Mouse (Mus musculus) CH12.LX (cell line): ENCODE measurements at regions not wholly inside any gene's neighbourhood (a gene's known extent, or its start where the extent isn't known, plus 50 kb on each side); places are given as distances from the start of the nearest gene placed in this dataset.

Experiments used
- CHD2 ChIP-seq: IDR thresholded peaks from 2 replicates; pipeline ENCODE4 v1.6.1; 2011; ENCODE audit warnings: low read length, improper control_type of control experiment
- CTCF ChIP-seq, 2 experiments: IDR thresholded peaks in 1 of 2; conservative IDR thresholded peaks in 1 of 2; 2 replicates each; pipeline ENCODE4 v1.5.1; 2011 to 2012; ENCODE audit warnings: low read depth in 2 of 2, low read length in 2 of 2, improper control_type of control experiment in 1 of 2, inconsistent platforms in 1 of 2, mild to moderate bottlenecking in 1 of 2, moderate library complexity in 1 of 2
- IRF4 ChIP-seq: IDR thresholded peaks from 2 replicates; pipeline ENCODE4 v1.6.1; 2014; ENCODE audit warnings: low read depth, mild to moderate bottlenecking, inconsistent platforms, low read length, improper control_type of control experiment
- KAT2A ChIP-seq: IDR thresholded peaks from 2 replicates; pipeline ENCODE4 v1.6.1; 2012; ENCODE audit warnings: low read length, improper control_type of control experiment, inconsistent platforms; ENCODE audit not compliant: insufficient replicate concordance
- MAFK ChIP-seq: IDR thresholded peaks from 2 replicates; pipeline ENCODE4 v1.6.1; 2011; ENCODE audit warnings: low read length, improper control_type of control experiment; ENCODE audit not compliant: insufficient replicate concordance
- MEF2A ChIP-seq: IDR thresholded peaks from 2 replicates; pipeline ENCODE4 v1.6.1; 2014; ENCODE audit warnings: low read depth, mild to moderate bottlenecking, inconsistent platforms, low read length, improper control_type of control experiment, borderline replicate concordance
- NELFE ChIP-seq: IDR thresholded peaks from 2 replicates; pipeline ENCODE4 v1.6.1; 2011; ENCODE audit warnings: low read depth, low read length, improper control_type of control experiment
- POLR2A ChIP-seq: IDR thresholded peaks from 2 replicates; pipeline ENCODE4 v1.6.1; 2011; ENCODE audit warnings: low read depth, mild to moderate bottlenecking, improper control_type of control experiment, low read length
- RAD21 ChIP-seq: IDR thresholded peaks from 2 replicates; pipeline ENCODE4 v1.6.1; 2011; ENCODE audit warnings: low read depth, mild to moderate bottlenecking, low read length, improper control_type of control experiment, moderate library complexity
- TCF12 ChIP-seq: IDR thresholded peaks from 2 replicates; pipeline ENCODE4 v1.6.1; 2014; ENCODE audit warnings: low read depth, mild to moderate bottlenecking, inconsistent platforms, low read length, improper control_type of control experiment
- UBTF ChIP-seq: IDR thresholded peaks from 2 replicates; pipeline ENCODE4 v1.6.1; 2012; ENCODE audit warnings: low read depth, mild to moderate bottlenecking, inconsistent platforms, low read length, improper control_type of control experiment, moderate library complexity
- USF1 ChIP-seq: IDR thresholded peaks from 2 replicates; pipeline ENCODE4 v1.6.1; 2014; ENCODE audit warnings: low read depth, mild to moderate bottlenecking, inconsistent platforms, low read length, improper control_type of control experiment

- no peak for TF ChIP-seq MEF2A
- TF ChIP-seq CTCF (conservative IDR thresholded peaks at IDR 0.05 in 1 of 2, IDR thresholded peaks at IDR 0.05 in 1 of 2; ENCODE audit: low read depth in 2 of 2, low read length in 2 of 2): no peak
- TF ChIP-seq TCF12: no peak
- TF ChIP-seq NELFE: no peak
- TF ChIP-seq UBTF: no peak
- no peak for TF ChIP-seq POLR2A
- no peak for TF ChIP-seq USF1
- no peak for TF ChIP-seq CHD2
- no peak for TF ChIP-seq IRF4
- no peak for TF ChIP-seq MAFK
- no peak for TF ChIP-seq RAD21
- TF ChIP-seq KAT2A: no peak
Observed at GRCm38 (mm10) chr4:27333279-27333678, 986.6 kb upstream of the Manea start.
